In genomic region chr13:98183157-98183878, GRCm38 (mm10) we compare ENCODE assay signal across 12 mouse cellular contexts. TPM values are rescaled to one million over a fixed set of nuclear protein-coding genes. Genes with fewer than 3 reads are reported as not detected.
DNase-seq lines count a peak whose midpoint lies in the region; ATAC-seq lines count a peak whose summit lies in the region.
"Had no signal": no experiment of that assay in that cellular context is flagged by ENCODE, and none has a peak within 500 bp of the region (broad histone marks: within the 10 kb centered on the region; RNA-seq: fewer than 3 reads in every experiment).

No protein-coding gene starts in this region.

- H3K9me3 ChIP-seq in hindbrain, embryonic 13.5 days, result no peaks in the 10 kb centered on the region
- H3K9me3 ChIP-seq: forebrain, embryonic 12.5 days; heart, embryonic 12.5 days had no signal

- H3K27ac ChIP-seq in hindbrain, embryonic 13.5 days, result no peak overlapping the region
- H3K27ac ChIP-seq: forebrain, embryonic 12.5 days had no signal

- no peaks in the 10 kb centered on the region for H3K36me3 ChIP-seq in hindbrain, embryonic 13.5 days
- H3K36me3 ChIP-seq: forebrain, embryonic 12.5 days; heart, embryonic 12.5 days had no signal

- 87% methylated on average over 21 of the region's 21 CpGs for WGBS in hindbrain, embryonic 13.5 days

- no peak overlapping the region for H3K4me3 ChIP-seq in hindbrain, embryonic 13.5 days
- H3K4me3 ChIP-seq: forebrain, embryonic 12.5 days; heart, embryonic 12.5 days had no signal

- ATAC-seq in hindbrain, embryonic 13.5 days (ENCODE audit: low FRiP score), result no peak

- peak; percentile 20 for DNase-seq in adrenal gland, adult 2 months
- no peak for DNase-seq in adrenal gland, postnatal 4 days (ENCODE audit: low spot score in 2 of 2)
- peak; percentile 32 for DNase-seq in ZHBTc4 (ENCODE audit: low read depth, low spot score)
- DNase-seq in kidney, postnatal 10 days, result peak; percentile 30
- DNase-seq in lung, postnatal 14 days, result peak; percentile 26
- DNase-seq in left cerebral cortex, adult 9 months (ENCODE audit: low spot score in 2 of 2), result no peak
- DNase-seq in frontal cortex, adult 2 months (ENCODE audit: extremely low spot score in 1 of 2, low spot score in 1 of 2), result no peak
- DNase-seq: cerebellum, postnatal 10 days had no signal

- 0 out of 2 replicates have a peak, but pooled peaks cover 3% of the 10 kb centered on the region for H3K4me1 ChIP-seq in hindbrain, embryonic 13.5 days (replicated peaks)

- H3K9ac ChIP-seq in hindbrain, embryonic 13.5 days, result no peak overlapping the region
- H3K9ac ChIP-seq: forebrain, embryonic 12.5 days; heart, embryonic 12.5 days had no signal

- no peak overlapping the region for H3K4me2 ChIP-seq in hindbrain, embryonic 13.5 days
- H3K4me2 ChIP-seq: forebrain, embryonic 12.5 days; heart, embryonic 12.5 days; liver, embryonic 11.5 days had no signal

- H3K27me3 ChIP-seq in hindbrain, embryonic 13.5 days, result no peaks in the 10 kb centered on the region
- H3K27me3 ChIP-seq: heart, embryonic 12.5 days had no signal

RNA-seq across cellular contexts. Expression of gene Arhgef28, which starts 22.9 kb away (rescaled TPM):
- total RNA-seq in adrenal gland, adult 2 months (2021), result 10 to 100 TPM; 14.2 to 23.9 TPM
- polyA plus RNA-seq in adrenal gland, adult 2 months (2012; rRNA removed), result 4.0 and 5.3 TPM in 2 replicates
- total RNA-seq in adrenal gland, postnatal 4 days (2021), result 10 to 100 TPM; 31.2 to 47.6 TPM
- 10.6 and 27.2 TPM in 2 replicates for polyA plus RNA-seq in frontal cortex, adult 2 months (2012; rRNA removed)
- polyA plus RNA-seq in hindbrain, embryonic 13.5 days (2015; fragmentation: Nextera tagmentation; extraction: Ambion mirVana), result 15.9 and 19.3 TPM in 2 replicates

Comparison
In these comparisons a context has a peak if more than half of its experiments do, and no peak if none do; other contexts are left out.
1. DNase-seq: peak in adrenal gland, adult 2 months (single experiment), ZHBTc4 (single experiment), kidney, postnatal 10 days (single experiment) and lung, postnatal 14 days (single experiment); none in adrenal gland, postnatal 4 days (0 of 2), left cerebral cortex, adult 9 months (0 of 2) and frontal cortex, adult 2 months (0 of 2).